Mouse (Mus musculus) neural tube, embryonic 11.5 days (tissue): ENCODE measurements around the gene Rcor1. TPM values are rescaled to one million over a fixed set of nuclear protein-coding genes. Genes with fewer than 3 reads are reported as not detected.
A peak's percentile ranks its signal among the peaks of the same experiment; 100 is the strongest.

Source experiments
- ATAC-seq: fragments of 200-750 bp; cut with Nextera tagmentation; 2 replicates; pipeline ENCODE4 v1.8.0; 2017; ENCODE audit warnings: moderate number of reproducible peaks, mild to moderate bottlenecking, moderate TSS enrichment, moderate library complexity; ENCODE audit not compliant: insufficient read depth, low FRiP score, low TSS enrichment
- DNase-seq: peaks from one replicate; pipeline ENCODE4 v3.0.0-alpha.2; 2015; ENCODE audit warnings: low spot score
- H3K27ac ChIP-seq: fragments of 300-500 bp; sonication (generic); 2 replicates; pipeline ENCODE4 v1.5.1; 2014; ENCODE audit warnings: low read depth, mild to moderate bottlenecking, low read length
- H3K27me3 ChIP-seq: fragments of 300-500 bp; sonication (generic); 2 replicates; pipeline ENCODE4 v1.6.1; 2014; ENCODE audit warnings: mild to moderate bottlenecking, low read length, mixed read lengths; ENCODE audit not compliant: control insufficient read depth, insufficient read depth
- H3K36me3 ChIP-seq: fragments of 300-500 bp; sonication (generic); 2 replicates; pipeline ENCODE4 v1.6.1; 2014; ENCODE audit warnings: mild to moderate bottlenecking, low read length, moderate library complexity, mixed read lengths; ENCODE audit not compliant: control insufficient read depth, insufficient read depth
- H3K4me1 ChIP-seq: fragments of 300-500 bp; sonication (generic); 2 replicates; pipeline ENCODE4 v1.6.1; 2014; ENCODE audit warnings: low read length, mixed read lengths; ENCODE audit not compliant: control insufficient read depth, insufficient read depth
- H3K4me2 ChIP-seq: fragments of 300-500 bp; sonication (generic); 2 replicates; pipeline ENCODE4 v1.6.1; 2014; ENCODE audit warnings: low read depth, mild to moderate bottlenecking, moderate library complexity
- H3K4me3 ChIP-seq: fragments of 300-500 bp; sonication (generic); 2 replicates; pipeline ENCODE4 v1.5.1; 2014; ENCODE audit warnings: low read depth, low read length
- H3K9ac ChIP-seq: fragments of 300-500 bp; sonication (generic); 2 replicates; pipeline ENCODE4 v1.6.1; 2014; ENCODE audit warnings: mild to moderate bottlenecking, low read length
- H3K9me3 ChIP-seq: fragments of 300-500 bp; sonication (generic); 2 replicates; pipeline ENCODE4 v1.6.1; 2016; ENCODE audit warnings: low read length; ENCODE audit not compliant: control insufficient read depth
- WGBS: fragments of 180-500 bp; shearing (Covaris S2); extraction: QIAGEN DNeasy Blood & Tissue Kit; methylation state at CpG from one replicate; pipeline ENCODE4 v1.1.7; 2014; 5-methylcytosine and 5-hydroxymethylcytosine counted together
- polyA plus RNA-seq: library from polyadenylated mRNA; unstranded; fragments of >200 nt; fragmentation: Nextera tagmentation; extraction: Ambion mirVana; gene quantifications from 2 replicates; pipeline ENCODE4 v1.2.1, GENCODE M21; 2014

Rcor1 gene
- polyA plus RNA-seq: 15.3 and 16.1 TPM in 2 replicates

DNA sequence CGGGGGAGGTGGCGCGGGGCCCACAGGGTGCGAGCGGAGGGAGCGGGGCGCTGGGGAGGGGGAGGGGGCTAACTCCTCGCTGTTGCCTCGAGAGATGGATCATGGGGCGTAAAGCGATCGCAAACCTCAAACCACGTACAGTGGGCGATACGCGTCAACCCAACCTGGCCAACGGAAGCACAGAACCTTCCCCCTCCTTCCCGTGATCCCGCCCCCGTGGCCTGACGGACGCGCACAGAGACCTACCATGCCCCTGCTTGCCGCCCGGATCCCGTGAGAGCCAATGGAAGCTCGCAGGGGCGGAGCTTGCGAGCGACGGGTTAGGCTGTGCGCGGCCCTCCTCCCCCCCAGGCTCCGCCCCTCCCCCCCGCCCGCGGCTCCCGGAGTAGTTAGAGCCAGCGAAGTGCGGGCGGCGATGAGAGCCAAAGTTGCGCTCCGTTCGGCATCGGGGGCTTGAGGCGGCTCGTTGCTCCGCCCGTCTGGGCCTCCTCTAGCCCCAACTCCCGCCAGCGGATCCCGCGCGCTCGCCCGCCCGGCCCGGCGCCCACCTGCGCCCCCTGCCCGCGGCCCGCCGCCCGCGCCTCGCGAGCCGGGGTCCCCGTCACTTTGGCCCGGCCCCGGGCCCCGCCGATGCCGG lies at the start of gene Rcor1:
Rcor1 (plus strand) TSS at position 376 of the 637 bp plus-strand sequence.
- H3K27ac ChIP-seq: peak within 1 kb of the TSS; percentile 98
- H3K9me3 ChIP-seq: no peaks in the 10 kb centered on the region
- H3K9ac ChIP-seq: peak within 1 kb of the TSS; percentile 88
- H3K4me1 ChIP-seq: peaks cover 6% of the 10 kb centered on the region; the same call in 1 of the 2 replicates
- H3K27me3 ChIP-seq: no peaks in the 10 kb centered on the region
- H3K4me3 ChIP-seq: peak within 1 kb of the TSS; percentile 98
- ATAC-seq (peak; percentile 94), DNase-seq (peak; percentile 100)
- 1% methylated on average over 53 of the region's 76 CpGs for WGBS
- H3K36me3 ChIP-seq: peaks cover 2% of the 10 kb centered on the region; the same call in 1 of the 2 replicates
- peak within 1 kb of the TSS; percentile 60 for H3K4me2 ChIP-seq

DNA sequence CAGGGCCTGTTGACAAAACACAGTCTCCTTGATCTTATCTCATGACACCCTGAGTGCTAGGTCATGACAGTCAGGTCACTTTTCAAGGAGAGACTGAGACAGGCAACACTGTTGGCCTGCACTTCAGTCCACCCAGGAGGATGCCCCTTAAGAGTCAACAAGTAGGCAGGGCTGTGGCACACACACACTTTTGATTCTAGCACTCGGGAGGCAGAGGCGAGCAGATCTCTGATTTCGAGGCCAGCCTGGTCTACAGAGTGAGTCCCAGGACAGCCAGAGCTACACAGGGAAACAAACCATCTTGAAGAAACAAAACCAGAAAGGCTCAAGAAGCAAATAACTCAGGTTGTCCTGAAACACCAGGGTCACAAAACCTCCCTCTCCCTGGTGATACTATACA lies 49.7 kb upstream of the Rcor1 start:
- H3K36me3 ChIP-seq: no peaks in the 10 kb centered on the region
- 93% methylated on average over 3 of the region's 3 CpGs for WGBS
- H3K4me3 ChIP-seq: no peak overlapping the region
- no peaks in the 10 kb centered on the region for H3K27me3 ChIP-seq
- no peak overlapping the region for H3K4me2 ChIP-seq
- H3K27ac ChIP-seq: no peak overlapping the region
- H3K4me1 ChIP-seq: no peaks in the 10 kb centered on the region
- DNase-seq (no peak), ATAC-seq (no peak)
- H3K9ac ChIP-seq: no peak overlapping the region
- H3K9me3 ChIP-seq: no peaks in the 10 kb centered on the region

DNA sequence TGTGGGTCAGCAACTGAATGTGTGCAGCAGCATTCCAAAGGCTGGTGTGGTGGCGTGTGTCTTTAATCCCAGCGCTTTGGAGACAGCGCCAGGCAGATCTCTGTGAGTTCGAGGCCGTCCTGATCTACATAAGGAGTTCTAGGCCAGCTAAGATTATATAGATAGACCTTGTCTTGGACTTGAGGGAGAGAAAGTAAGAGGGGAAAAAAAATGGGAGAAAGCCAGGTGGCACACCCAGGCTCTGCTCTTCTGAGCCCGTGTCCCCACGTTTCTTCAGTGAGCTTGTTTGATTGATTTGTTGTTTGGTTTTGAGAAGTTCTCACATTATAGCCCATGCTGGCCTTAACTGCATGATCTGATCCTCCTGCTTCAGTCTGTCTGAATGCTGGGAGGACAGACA lies 48.7 kb upstream of the Rcor1 start:
- Histone ChIP-seq H3K4me3 (no peak overlapping the region), H3K9me3 (no peaks in the 10 kb centered on the region), H3K27me3 (no peaks in the 10 kb centered on the region), H3K36me3 (no peaks in the 10 kb centered on the region), H3K4me2 (no peak overlapping the region), H3K27ac (no peak overlapping the region), H3K9ac (no peak overlapping the region), H3K4me1 (no peaks in the 10 kb centered on the region)
- ATAC-seq: no peak
- DNase-seq: no peak
- 90% methylated on average over 7 of the region's 7 CpGs for WGBS

DNA sequence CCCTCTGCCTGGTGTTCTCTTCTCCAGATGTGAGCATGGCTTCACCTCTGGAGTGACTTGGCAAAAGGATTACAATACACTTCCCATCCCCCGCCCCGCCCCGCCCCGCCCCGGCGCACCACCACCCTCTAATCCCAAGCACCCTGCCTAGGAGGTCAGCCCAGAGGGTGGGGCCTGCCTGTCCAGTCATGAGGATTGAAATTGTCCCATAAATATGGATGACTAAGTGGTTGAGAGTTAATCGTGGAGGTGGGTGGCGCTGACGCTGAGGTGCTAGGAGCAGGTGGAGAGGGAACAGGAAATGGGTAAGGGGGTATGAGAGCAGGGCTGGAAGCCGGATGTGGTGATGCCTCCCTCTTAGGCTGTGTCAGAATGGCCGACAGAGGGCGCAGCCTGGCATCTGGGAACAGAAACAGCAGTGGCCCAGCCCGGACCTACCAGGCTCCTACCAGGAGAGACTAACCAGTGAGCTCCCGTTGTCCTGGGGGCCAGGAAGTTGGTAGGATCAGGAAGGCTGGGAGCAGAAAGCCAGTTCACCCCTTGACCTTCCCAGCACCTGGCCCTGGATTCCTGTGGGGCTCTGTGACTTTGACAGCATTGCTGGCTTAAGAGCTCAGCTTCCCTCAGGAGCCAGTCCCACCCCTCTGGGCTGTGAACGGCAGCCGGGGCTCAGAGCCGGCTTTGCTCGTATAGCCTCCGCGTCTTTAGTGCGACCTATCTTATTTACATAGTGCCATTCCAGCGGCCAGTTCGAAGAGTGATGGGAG lies 47.6 kb upstream of the Rcor1 start:
- no peaks in the 10 kb centered on the region for H3K27me3 ChIP-seq
- H3K36me3 ChIP-seq: no peaks in the 10 kb centered on the region
- no peaks in the 10 kb centered on the region for H3K9me3 ChIP-seq
- 4% methylated on average over 23 of the region's 23 CpGs for WGBS
- H3K9ac ChIP-seq: peak overlapping the region; percentile 68
- peak overlapping the region; percentile 49 for H3K4me2 ChIP-seq
- H3K4me1 ChIP-seq: no peaks in the 10 kb centered on the region
- peak overlapping the region; percentile 46 for H3K4me3 ChIP-seq
- DNase-seq (peak; percentile 87), ATAC-seq (peak; percentile 93)
- H3K27ac ChIP-seq: peak overlapping the region; percentile 49; the same call in 1 of the 2 replicates

DNA sequence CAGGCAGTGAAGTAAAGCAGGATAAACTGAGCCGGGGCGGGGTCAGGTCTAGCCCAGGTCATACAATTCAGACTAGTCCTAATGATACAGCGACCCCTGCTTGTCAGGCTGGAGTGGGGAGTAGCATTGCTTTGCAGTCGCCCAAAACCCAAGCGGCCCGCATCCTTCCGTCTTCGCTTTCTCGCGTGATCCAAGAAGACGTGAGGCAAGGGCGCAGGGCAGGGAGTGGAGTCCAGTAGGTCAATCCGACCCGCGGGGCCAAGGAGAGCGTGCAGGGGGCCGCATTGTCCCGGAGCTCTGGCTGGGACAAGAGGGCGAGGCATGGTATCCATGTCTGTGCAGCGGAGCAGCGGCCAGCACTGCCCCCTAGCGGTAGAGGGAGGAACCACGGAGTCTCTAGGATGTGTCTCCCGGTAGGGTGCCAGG lies 47.0 kb upstream of the Rcor1 start:
- ATAC-seq: peak; percentile 83
- Histone ChIP-seq H3K9me3 (no peaks in the 10 kb centered on the region), H3K9ac (peak overlapping the region; percentile 68), H3K36me3 (no peaks in the 10 kb centered on the region), H3K27ac (peak overlapping the region; percentile 49; the same call in 1 of the 2 replicates), H3K4me3 (peak overlapping the region; percentile 46), H3K27me3 (no peaks in the 10 kb centered on the region), H3K4me2 (peak overlapping the region; percentile 49), H3K4me1 (no peaks in the 10 kb centered on the region)
- WGBS: under 1% methylated on average over 24 of the region's 24 CpGs
- peak; percentile 92 for DNase-seq

DNA sequence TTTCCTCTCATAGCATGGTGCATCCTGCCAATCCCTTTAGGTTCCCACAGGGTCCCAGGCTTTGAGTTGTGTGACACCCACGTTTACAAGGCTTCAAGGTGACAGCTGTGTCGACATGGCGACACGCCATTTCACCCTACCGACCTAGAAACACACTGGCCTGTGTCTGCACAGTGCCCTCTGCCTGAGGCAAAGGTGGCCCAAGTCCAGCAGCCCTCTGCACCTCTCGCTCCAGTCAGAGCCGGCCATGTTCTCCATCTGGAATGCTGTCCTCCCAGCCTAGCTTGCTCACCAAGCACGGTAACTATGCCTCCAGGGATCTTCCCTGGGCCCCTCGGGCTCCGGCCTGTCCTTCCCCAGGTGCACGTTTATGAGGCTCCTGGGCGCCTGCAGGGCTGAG lies 46.4 kb upstream of the Rcor1 start:
- no peaks in the 10 kb centered on the region for H3K27me3 ChIP-seq
- no peak overlapping the region; the same call in 1 of the 2 replicates for H3K9ac ChIP-seq
- no peaks in the 10 kb centered on the region for H3K4me1 ChIP-seq
- H3K4me3 ChIP-seq: no peak overlapping the region
- 84% methylated on average over 12 of the region's 12 CpGs for WGBS
- no peak for DNase-seq
- no peaks in the 10 kb centered on the region for H3K9me3 ChIP-seq
- no peak overlapping the region for H3K4me2 ChIP-seq
- H3K27ac ChIP-seq: no peak overlapping the region
- ATAC-seq: 0 out of 2 replicates have a peak, but pooled peaks have one; percentile 10
- H3K36me3 ChIP-seq: no peaks in the 10 kb centered on the region

DNA sequence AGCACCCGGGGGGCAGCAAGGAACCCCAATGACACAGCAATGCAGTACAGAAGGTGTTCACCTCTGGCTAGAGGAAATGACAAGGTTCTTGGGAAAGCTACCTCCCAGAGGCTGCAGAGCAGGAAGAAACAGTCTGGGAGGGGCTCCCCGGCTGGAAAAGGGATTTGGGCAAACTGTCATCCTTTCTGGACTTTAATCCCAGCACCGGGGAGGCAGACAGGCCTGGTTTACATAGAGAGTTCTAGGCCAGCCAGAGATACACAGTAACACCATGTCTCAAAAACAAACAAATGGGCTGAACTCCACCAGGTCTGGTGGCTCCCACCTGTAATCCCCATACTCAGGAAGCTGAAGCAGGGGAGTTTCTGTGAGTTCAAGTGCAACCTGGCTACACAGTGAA lies 45.9 kb upstream of the Rcor1 start:
- ATAC-seq (no peak), DNase-seq (no peak)
- no peaks in the 10 kb centered on the region for H3K36me3 ChIP-seq
- no peak overlapping the region for H3K9ac ChIP-seq
- H3K4me2 ChIP-seq: no peak overlapping the region
- H3K27me3 ChIP-seq: no peaks in the 10 kb centered on the region
- H3K4me1 ChIP-seq: no peaks in the 10 kb centered on the region
- 91% methylated on average over 3 of the region's 3 CpGs for WGBS
- no peak overlapping the region for H3K27ac ChIP-seq
- no peaks in the 10 kb centered on the region for H3K9me3 ChIP-seq
- no peak overlapping the region for H3K4me3 ChIP-seq

DNA sequence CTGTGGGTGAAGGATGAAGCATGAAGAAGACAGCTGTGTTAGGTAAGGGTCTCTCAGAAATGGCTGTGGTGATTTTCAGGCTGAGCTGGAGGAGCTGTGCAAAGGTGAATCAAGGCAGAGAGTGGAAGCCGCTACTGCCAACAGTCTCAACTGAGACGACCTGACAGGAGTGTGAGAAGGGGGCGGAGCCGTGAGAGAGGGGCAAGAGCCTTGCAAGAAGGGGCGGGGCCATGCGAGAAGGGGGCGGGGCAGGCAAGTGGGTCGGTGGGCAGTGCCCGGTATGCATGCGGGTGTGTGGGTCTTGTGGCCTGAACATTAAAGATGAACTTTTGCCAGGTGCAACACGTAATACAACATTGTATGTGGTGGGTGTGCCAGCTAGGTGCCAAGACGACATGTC lies 44.5 kb upstream of the Rcor1 start:
- no peaks in the 10 kb centered on the region for H3K36me3 ChIP-seq
- H3K4me1 ChIP-seq: no peaks in the 10 kb centered on the region
- H3K4me3 ChIP-seq: no peak overlapping the region
- no peak for ATAC-seq
- no peaks in the 10 kb centered on the region for H3K27me3 ChIP-seq
- WGBS: 35% methylated on average over 12 of the region's 12 CpGs
- no peak overlapping the region for H3K9ac ChIP-seq
- H3K9me3 ChIP-seq: no peaks in the 10 kb centered on the region
- no peak for DNase-seq
- no peak overlapping the region for H3K4me2 ChIP-seq
- no peak overlapping the region for H3K27ac ChIP-seq
